Mouse (Mus musculus) forebrain, embryonic 13.5 days (tissue): ENCODE results near the gene Lgi4. TPM values are rescaled to one million over a fixed set of nuclear protein-coding genes. Genes with fewer than 3 reads are reported as not detected.

Source experiments
- ATAC-seq: fragments of 200-750 bp; cut with Nextera tagmentation; 2 replicates; pipeline ENCODE4 v1.8.0; 2017
- H3K27ac ChIP-seq: fragments of 300-500 bp; sonication (generic); 2 replicates; pipeline ENCODE4 v1.5.1; 2015; ENCODE audit warnings: inconsistent platforms, mild to moderate bottlenecking, moderate library complexity
- H3K27me3 ChIP-seq: fragments of 300-500 bp; sonication (generic); 2 replicates; pipeline ENCODE4 v1.6.1; 2015; ENCODE audit warnings: mild to moderate bottlenecking, inconsistent platforms
- H3K36me3 ChIP-seq: fragments of 300-500 bp; sonication (generic); 2 replicates; pipeline ENCODE4 v1.6.1; 2015; ENCODE audit warnings: mild to moderate bottlenecking, inconsistent platforms; ENCODE audit not compliant: poor library complexity, severe bottlenecking
- H3K4me1 ChIP-seq: fragments of 300-500 bp; sonication (generic); 2 replicates; pipeline ENCODE4 v1.6.1; 2015; ENCODE audit warnings: inconsistent platforms
- H3K4me2 ChIP-seq: fragments of 300-500 bp; sonication (generic); 2 replicates; pipeline ENCODE4 v1.6.1; 2015; ENCODE audit warnings: inconsistent platforms, mild to moderate bottlenecking, moderate library complexity
- H3K4me3 ChIP-seq: fragments of 300-500 bp; sonication (generic); 2 replicates; pipeline ENCODE4 v1.5.1; 2015; ENCODE audit warnings: mild to moderate bottlenecking, inconsistent platforms
- H3K9ac ChIP-seq: fragments of 300-500 bp; sonication (generic); 2 replicates; pipeline ENCODE4 v1.6.1; 2015; ENCODE audit warnings: mild to moderate bottlenecking, inconsistent platforms
- H3K9me3 ChIP-seq: fragments of 300-500 bp; sonication (generic); replicated peaks from 2 replicates; pipeline ENCODE4 v1.6.1; 2016; ENCODE audit warnings: inconsistent platforms
- WGBS: fragments of 180-500 bp; shearing (Covaris S2); methylation state at CpG from one replicate; pipeline ENCODE4 v1.1.7; 2015; 5-methylcytosine and 5-hydroxymethylcytosine counted together
- polyA plus RNA-seq: library from polyadenylated mRNA; unstranded; fragments of >200 nt; fragmentation: Nextera tagmentation; extraction: Ambion mirVana; gene quantifications from 2 replicates; pipeline ENCODE4 v1.2.1, GENCODE M21; 2015

The Lgi4 gene
- polyA plus RNA-seq, 1 experiment from 2014 or later = 0.26 TPM

DNA sequence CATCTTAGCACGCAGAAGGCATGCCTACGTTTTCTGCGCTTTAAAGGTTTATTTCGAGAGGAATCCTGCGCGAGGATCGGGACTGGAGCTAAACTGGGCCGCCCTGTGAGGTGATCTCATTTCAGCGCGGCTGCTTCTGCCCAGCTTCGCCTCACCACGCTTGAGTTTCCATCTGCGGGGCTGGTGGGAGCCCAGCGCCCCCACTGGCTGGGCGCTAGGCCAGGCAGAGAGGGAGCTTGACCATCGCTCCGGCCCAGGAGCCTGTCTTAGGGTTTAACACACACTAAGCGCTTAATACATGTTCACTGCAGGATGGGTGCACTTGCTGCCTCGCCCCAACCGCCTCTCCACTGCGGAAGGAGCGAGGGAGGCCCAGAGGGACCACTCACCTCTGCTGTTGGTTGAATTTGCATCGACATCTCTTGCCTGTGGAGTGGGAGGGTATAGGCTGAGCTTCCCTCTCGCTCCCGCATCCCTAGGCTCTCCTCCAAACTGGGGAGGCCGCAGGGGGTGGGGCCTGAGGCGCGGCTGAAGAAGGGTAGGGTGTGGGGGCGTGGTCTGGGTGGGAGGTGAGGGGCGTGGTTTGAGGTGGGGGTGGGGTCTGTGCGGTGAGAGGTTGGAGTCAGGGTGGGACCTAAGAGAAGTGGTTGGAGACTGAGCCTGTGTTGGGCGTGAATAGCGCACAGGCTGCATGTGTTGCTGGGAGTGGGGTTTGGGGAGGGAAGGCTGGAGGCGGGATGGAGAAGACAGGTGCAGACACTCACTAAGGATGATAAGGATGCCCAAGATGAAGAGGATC, 6.3 kb upstream of the Lgi4 start:
- Histone ChIP-seq H3K9ac (no peak overlapping the region; the same call in 1 of the 2 replicates), H3K36me3 (no peaks in the 10 kb centered on the region), H3K4me3 (peak overlapping the region; percentile 20), H3K27me3 (peaks cover 64% of the 10 kb centered on the region), H3K27ac (no peak overlapping the region), H3K9me3 (no peaks in the 10 kb centered on the region), H3K4me2 (peak overlapping the region; percentile 45), H3K4me1 (peaks cover 48% of the 10 kb centered on the region)
- ATAC-seq = peak; percentile 4; the same call in 1 of the 2 replicates
- under 1% methylated on average over 34 of the region's 34 CpGs for WGBS

DNA sequence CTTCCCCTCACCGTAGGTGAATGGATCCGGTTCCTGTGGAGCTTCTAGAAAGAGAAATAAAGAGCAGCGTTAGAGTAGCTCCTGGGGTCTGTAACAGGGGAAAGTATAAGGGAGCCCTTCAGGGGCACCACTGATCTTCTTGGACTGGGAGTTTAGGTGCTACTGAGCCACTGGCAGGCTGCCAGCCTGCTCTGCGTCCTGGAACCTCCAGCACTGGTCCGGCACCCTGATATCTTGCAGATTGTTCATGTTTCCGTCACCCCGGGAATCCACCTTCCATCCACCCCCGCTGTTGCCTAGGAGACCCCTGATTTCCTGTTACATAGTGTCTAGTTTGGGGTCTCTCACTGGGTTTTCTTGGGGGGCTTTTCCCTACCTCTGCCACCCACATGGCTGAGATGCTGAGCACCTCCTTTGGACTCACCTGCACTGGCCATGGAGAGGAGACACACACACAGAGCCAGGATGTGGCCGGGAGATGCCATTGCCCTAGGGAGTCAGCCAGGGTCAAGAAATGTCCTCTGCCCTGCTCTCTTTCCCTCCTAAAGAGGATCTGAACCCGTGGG, 5.2 kb upstream of the Lgi4 start:
- Histone ChIP-seq H3K4me2 (no peak overlapping the region), H3K4me3 (no peak overlapping the region), H3K27me3 (peaks cover 60% of the 10 kb centered on the region), H3K27ac (no peak overlapping the region), H3K4me1 (peaks cover 48% of the 10 kb centered on the region), H3K9me3 (no peaks in the 10 kb centered on the region), H3K9ac (no peak overlapping the region), H3K36me3 (no peaks in the 10 kb centered on the region)
- WGBS = 30% methylated on average over 10 of the region's 10 CpGs
- ATAC-seq = no peak

DNA sequence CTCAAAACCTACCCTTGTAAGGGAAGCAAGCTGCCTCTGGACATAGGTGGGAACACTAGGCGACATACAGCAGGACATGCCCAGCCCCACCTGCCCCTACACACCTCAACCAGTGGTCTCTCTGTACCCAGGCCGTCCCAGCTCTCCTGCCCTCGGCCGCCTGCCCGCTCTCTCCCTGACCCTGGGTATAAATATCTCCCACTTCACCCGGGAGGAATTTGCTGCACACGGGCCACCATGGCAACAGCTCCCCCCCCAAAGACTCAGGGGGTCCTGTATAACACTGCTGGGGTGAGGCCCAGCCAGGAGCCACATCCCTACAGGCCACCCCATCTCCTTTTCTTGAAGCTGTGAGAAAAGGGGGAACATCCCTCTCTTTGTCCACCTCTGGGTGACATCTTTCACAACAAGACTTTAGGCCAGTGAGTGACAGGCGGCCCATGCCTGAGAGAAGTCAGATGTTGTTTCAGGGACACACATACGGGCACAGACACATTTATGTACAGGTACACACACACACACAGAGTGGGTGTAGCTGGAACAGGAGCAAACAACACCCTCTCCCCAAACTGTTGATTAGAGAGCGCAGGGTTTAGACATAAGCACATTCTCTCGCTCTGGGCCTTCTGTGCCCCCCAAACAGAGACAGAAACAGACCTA, 4.4 kb upstream of the Lgi4 start:
- H3K9ac ChIP-seq = no peak overlapping the region
- H3K27ac ChIP-seq = no peak overlapping the region
- H3K27me3 ChIP-seq = peaks cover 53% of the 10 kb centered on the region
- no peak for ATAC-seq
- no peak overlapping the region for H3K4me3 ChIP-seq
- H3K36me3 ChIP-seq = no peaks in the 10 kb centered on the region
- peaks cover 40% of the 10 kb centered on the region for H3K4me1 ChIP-seq
- WGBS = 40% methylated on average over 11 of the region's 11 CpGs
- no peaks in the 10 kb centered on the region for H3K9me3 ChIP-seq
- no peak overlapping the region for H3K4me2 ChIP-seq

DNA sequence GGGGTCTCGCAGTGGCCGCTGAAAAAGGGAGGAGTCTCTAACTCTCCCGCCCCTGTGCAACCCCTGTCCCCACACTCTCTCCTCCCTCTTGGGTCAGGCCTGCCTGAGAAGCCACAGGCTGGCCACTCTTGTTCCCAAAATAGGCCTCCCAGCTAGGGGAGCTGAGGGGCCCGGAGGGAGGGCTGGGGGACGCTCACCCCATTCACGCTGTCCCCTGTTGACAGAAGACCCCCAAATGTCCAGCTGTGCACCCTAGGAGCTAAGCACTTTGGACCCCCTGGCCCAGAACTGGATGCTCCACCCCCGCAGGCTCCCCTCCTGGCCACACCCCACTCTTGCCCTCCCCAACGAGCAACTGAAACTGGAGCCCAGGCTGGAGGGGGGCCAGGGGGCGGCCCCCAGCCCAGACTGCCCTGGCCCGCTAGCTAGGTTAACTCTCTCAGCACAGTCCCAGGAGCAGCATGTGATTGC, 3.8 kb upstream of the Lgi4 start:
- no peak for ATAC-seq
- 4% methylated on average over 10 of the region's 10 CpGs for WGBS
- no peak overlapping the region for H3K4me2 ChIP-seq
- peaks cover 34% of the 10 kb centered on the region for H3K4me1 ChIP-seq
- H3K9me3 ChIP-seq = no peaks in the 10 kb centered on the region
- no peak overlapping the region for H3K9ac ChIP-seq
- H3K36me3 ChIP-seq = no peaks in the 10 kb centered on the region
- peaks cover 48% of the 10 kb centered on the region for H3K27me3 ChIP-seq
- no peak overlapping the region for H3K4me3 ChIP-seq
- no peak overlapping the region for H3K27ac ChIP-seq

DNA sequence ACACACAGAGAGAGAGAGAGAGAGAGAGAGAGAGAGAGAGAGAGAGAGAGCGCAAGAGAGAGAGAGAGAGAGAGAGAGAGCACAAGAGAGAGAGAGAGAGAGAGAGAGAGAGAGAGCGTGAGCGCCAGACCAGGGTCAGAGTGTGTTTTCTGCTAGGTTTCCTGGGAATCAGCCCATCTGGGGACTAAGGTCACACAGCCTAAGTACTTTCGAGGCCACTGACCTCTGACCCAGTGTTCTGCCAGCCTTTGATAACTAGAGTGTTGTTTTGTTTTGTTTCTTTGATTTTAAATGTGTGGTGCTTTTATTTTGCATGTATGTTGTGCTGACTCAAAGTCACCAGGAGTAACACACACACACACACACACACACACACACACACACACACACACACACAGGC, 3.3 kb upstream of the Lgi4 start:
- no peak overlapping the region for H3K9ac ChIP-seq
- H3K9me3 ChIP-seq = no peaks in the 10 kb centered on the region
- H3K4me1 ChIP-seq = peaks cover 29% of the 10 kb centered on the region
- H3K4me2 ChIP-seq = no peak overlapping the region
- H3K36me3 ChIP-seq = no peaks in the 10 kb centered on the region
- H3K4me3 ChIP-seq = no peak overlapping the region
- H3K27me3 ChIP-seq = peaks cover 44% of the 10 kb centered on the region
- H3K27ac ChIP-seq = no peak overlapping the region
- ATAC-seq = no peak
- 3% methylated on average over 3 of the region's 4 CpGs for WGBS

DNA sequence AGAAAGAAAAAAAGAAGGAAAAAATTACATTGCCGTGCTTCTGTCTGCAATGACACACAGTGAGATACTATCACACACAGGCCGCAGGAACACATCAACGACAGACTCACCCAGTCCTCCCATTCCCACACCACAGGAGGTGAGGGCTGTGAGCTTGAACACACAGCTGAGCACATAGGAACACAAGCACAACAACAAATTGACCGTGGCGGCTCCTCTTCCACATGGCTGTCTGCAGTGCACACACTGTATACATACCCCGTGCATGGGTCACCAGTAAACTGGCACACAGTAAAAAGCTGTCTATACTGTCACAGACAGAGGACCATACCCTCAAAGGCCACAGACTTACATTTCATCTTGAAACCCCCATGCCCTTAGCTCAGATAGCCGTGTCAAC, 2.7 kb upstream of the Lgi4 start:
- H3K4me3 ChIP-seq = no peak overlapping the region
- H3K27me3 ChIP-seq = peaks cover 38% of the 10 kb centered on the region
- H3K9me3 ChIP-seq = no peaks in the 10 kb centered on the region
- peaks cover 24% of the 10 kb centered on the region for H3K4me1 ChIP-seq
- no peaks in the 10 kb centered on the region for H3K36me3 ChIP-seq
- ATAC-seq = no peak
- 79% methylated on average over 7 of the region's 7 CpGs for WGBS
- H3K9ac ChIP-seq = no peak overlapping the region
- H3K4me2 ChIP-seq = no peak overlapping the region
- no peak overlapping the region for H3K27ac ChIP-seq

DNA sequence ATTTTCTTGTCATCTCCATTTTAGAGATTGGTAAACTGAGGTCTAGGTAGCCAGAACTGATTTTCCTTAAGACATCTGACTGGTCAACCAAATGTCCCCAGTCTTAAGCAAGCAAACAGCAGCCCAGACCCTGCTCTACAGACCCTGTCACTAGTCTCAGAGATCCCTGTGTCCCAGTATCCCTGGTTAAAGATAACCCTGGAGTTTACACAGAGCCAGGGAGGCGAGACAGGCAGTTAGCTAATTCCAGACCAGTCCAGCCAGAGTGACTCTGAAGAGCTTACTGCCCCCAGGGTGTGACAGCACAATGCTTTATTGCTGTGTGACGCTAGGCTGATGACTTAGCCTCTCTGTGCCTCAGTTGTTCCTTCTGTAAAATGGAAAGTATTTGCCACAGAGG, 2.1 kb upstream of the Lgi4 start, which contains the start of gene Fxyd1:
Gene Fxyd1 (minus strand): TSS at position 129 of the 400 bp plus-strand sequence.
- no peak within 1 kb of the TSS for H3K4me3 ChIP-seq
- 73% methylated on average over 2 of the region's 2 CpGs for WGBS
- no peak within 1 kb of the TSS for H3K9ac ChIP-seq
- H3K27me3 ChIP-seq = peaks cover 32% of the 10 kb centered on the region
- no peaks in the 10 kb centered on the region for H3K36me3 ChIP-seq
- no peak within 1 kb of the TSS for H3K4me2 ChIP-seq
- H3K9me3 ChIP-seq = no peaks in the 10 kb centered on the region
- H3K27ac ChIP-seq = no peak within 1 kb of the TSS
- no peak for ATAC-seq
- peaks cover 17% of the 10 kb centered on the region for H3K4me1 ChIP-seq

DNA sequence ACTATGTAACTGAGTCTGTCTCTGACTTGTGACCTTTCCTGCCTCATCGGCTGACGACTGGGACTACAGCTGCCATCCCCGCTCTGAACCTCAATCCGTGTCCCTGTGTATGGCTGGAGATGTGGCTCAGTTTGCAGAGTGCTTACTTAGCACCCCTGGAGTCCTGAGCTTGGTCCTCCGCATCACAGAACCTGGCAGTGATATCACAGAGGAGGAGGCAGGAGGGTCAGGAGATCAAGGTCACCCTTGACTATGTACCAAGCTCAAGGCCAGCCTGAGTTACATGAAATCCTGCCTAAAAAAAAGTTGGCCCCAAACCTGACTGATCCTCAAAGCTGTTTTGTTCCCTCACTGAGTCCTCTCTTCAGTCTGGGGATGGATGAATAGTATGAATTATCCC, 1.4 kb upstream of the Lgi4 start:
- H3K27me3 ChIP-seq = peaks cover 25% of the 10 kb centered on the region
- no peaks in the 10 kb centered on the region for H3K36me3 ChIP-seq
- H3K27ac ChIP-seq = no peak overlapping the region
- peaks cover 11% of the 10 kb centered on the region for H3K4me1 ChIP-seq
- H3K4me2 ChIP-seq = no peak overlapping the region
- no peak overlapping the region for H3K4me3 ChIP-seq
- 75% methylated on average over 5 of the region's 5 CpGs for WGBS
- H3K9me3 ChIP-seq = no peaks in the 10 kb centered on the region
- ATAC-seq = no peak
- no peak overlapping the region for H3K9ac ChIP-seq

DNA sequence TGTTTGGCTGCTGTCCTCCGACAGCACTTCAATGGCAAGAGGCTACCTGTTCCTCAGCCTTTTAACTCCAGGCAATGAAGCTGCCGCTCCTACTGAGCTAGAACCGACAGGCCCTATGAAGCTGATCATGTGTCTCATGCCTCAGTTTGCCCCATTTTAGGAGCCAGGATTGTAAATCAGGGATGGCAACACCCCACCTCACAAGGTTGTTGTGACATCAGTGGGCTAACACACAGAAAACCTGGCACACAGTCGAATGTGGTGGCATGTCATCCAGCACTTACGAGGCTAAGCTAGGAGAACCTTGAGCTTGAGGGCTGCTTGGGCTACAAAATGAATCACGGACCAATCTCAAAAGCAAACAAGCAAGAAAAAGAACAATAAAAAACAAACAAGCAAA, 931 bp upstream of the Lgi4 start:
- Histone ChIP-seq H3K27me3 (peaks cover 20% of the 10 kb centered on the region), H3K4me2 (no peak overlapping the region), H3K27ac (no peak overlapping the region), H3K9me3 (no peaks in the 10 kb centered on the region), H3K36me3 (no peaks in the 10 kb centered on the region), H3K4me3 (no peak overlapping the region), H3K9ac (no peak overlapping the region), H3K4me1 (peaks cover 10% of the 10 kb centered on the region)
- no peak for ATAC-seq
- 84% methylated on average over 6 of the region's 6 CpGs for WGBS

DNA sequence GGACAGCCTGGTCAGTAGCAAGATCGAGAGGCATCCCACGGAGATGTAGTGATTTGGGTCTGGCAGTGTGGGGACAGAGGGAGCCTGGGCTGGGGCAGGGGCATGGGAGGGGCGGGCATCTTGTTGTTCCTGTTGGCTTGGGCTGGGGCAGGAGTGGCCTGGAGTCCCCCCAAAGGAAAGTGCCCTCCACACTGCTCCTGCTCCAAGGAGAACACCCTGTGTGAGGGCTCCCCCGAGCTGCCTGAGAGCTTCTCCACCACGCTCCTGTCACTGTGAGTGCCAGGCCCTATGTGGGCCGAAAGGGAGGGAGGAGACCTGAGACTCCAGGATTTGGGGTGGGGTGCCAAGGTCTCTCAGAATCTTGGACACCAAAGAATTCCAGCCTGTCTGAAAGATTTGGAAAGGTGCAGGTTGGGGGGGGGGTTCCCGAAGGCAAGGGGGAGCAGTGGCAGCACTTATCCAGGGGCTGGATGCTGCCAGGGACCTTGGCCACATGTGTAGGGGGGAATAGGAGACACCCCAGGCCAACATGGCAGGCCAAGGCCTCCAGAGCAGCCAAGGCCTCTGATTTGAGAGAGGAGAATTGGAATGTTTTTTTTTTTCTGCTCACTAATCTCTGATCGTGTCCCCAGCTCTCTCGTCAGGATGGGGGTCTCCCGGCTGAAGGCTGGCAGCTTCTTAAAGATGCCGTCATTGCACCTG, 928 bp downstream of the Lgi4 start:
- Histone ChIP-seq H3K4me2 (no peak overlapping the region), H3K4me3 (no peak overlapping the region), H3K9me3 (no peaks in the 10 kb centered on the region), H3K27ac (no peak overlapping the region), H3K4me1 (peaks cover 5% of the 10 kb centered on the region), H3K36me3 (no peaks in the 10 kb centered on the region), H3K9ac (no peak overlapping the region), H3K27me3 (peaks cover 2% of the 10 kb centered on the region; the same call in 1 of the 2 replicates)
- ATAC-seq = no peak
- 68% methylated on average over 11 of the region's 11 CpGs for WGBS

DNA sequence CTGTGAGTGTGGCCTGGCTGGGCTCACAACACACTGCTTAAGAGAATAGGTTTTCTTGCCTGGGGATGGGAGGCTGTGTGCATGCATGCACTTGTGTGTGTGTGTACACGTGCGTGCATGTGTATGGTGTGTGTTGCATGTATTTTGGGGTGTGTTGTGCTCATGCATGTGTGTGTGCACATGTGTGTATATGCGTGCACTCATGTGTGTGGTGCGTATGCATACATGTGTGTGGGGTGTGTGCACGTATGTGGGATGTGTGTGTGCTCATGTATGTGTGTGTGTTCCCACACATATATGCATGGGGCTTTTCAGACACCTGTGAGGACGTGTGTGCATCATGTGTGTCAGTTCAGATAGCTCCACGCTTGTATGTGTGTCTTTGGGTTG, 1.5 kb downstream of the Lgi4 start:
- Histone ChIP-seq H3K4me1 (no peaks in the 10 kb centered on the region; the same call in 1 of the 2 replicates), H3K9me3 (no peaks in the 10 kb centered on the region), H3K4me3 (no peak overlapping the region), H3K27me3 (no peaks in the 10 kb centered on the region), H3K27ac (no peak overlapping the region), H3K9ac (no peak overlapping the region), H3K4me2 (no peak overlapping the region), H3K36me3 (no peaks in the 10 kb centered on the region)
- ATAC-seq = no peak
- 87% methylated on average over 7 of the region's 7 CpGs for WGBS

DNA sequence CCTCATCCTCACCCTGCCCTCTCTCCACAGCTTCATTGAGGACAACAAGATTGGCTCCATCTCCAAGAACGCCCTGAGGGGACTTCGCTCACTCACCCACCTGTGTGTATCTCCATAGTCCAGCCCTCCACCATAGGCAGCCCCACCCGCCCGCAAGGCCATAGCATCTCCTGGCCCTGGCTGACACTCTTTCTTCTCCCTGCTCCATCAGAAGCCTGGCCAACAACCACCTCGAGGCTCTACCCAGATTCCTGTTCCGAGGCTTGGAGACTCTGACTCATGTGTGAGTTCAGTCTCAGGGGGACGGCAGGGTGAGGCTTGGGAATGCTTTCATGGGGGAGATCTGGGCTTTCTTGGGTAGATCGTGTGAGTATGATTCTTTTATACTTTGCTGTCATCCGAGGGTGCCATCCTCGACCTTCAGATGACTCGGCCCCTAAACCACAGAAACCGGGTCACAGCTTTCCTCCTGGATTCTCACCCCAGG, 4.0 kb downstream of the Lgi4 start:
- no peak overlapping the region for H3K4me2 ChIP-seq
- no peaks in the 10 kb centered on the region for H3K4me1 ChIP-seq
- no peaks in the 10 kb centered on the region for H3K27me3 ChIP-seq
- H3K9ac ChIP-seq = no peak overlapping the region
- ATAC-seq = no peak
- H3K27ac ChIP-seq = no peak overlapping the region
- H3K9me3 ChIP-seq = no peaks in the 10 kb centered on the region
- H3K36me3 ChIP-seq = no peaks in the 10 kb centered on the region
- 90% methylated on average over 12 of the region's 12 CpGs for WGBS
- no peak overlapping the region for H3K4me3 ChIP-seq
